Mouse (Mus musculus) CH12.LX (cell line): ENCODE results near the gene Lrmda. TPM values are rescaled to one million over a fixed set of nuclear protein-coding genes. Genes with fewer than 3 reads are reported as not detected.

ENCODE experiments used
- DNase-seq: peaks from one replicate; pipeline ENCODE4 v3.0.0-alpha.2; 2013; ENCODE audit errors: extremely low read depth
- H3K27ac ChIP-seq: 2 replicates; pipeline ENCODE4 v1.5.1; 2012; ENCODE audit warnings: low read depth, mild to moderate bottlenecking, control low read depth, moderate library complexity; ENCODE audit not compliant: insufficient read depth
- H3K27me3 ChIP-seq: replicated peaks from 2 replicates; pipeline ENCODE3; 2012; ENCODE audit warnings: inconsistent platforms
- H3K36me3 ChIP-seq, 2 experiments: replicated peaks in 1 of 2; 2 replicates each; pipeline versions ENCODE3 to v1.6.1; 2012; ENCODE audit warnings: inconsistent platforms in 1 of 2, low read length in 1 of 2, mild to moderate bottlenecking in 1 of 2, mixed read lengths in 1 of 2, moderate library complexity in 1 of 2; ENCODE audit not compliant: control insufficient read depth in 1 of 2, insufficient read depth in 1 of 2
- H3K4me1 ChIP-seq, 2 experiments: 2 replicates each; pipeline ENCODE4 v1.6.1; 2012; ENCODE audit warnings: inconsistent platforms in 1 of 2, moderate library complexity in 1 of 2; ENCODE audit not compliant: insufficient read depth in 2 of 2, control insufficient read depth in 1 of 2
- H3K4me2 ChIP-seq: 2 replicates; pipeline ENCODE4 v1.6.1; 2012; ENCODE audit warnings: low read depth, mild to moderate bottlenecking, control low read depth; ENCODE audit not compliant: poor library complexity, insufficient read depth, severe bottlenecking
- H3K4me3 ChIP-seq, 3 experiments: fragments of 150-350 bp in 1 of 3; sonication (generic) in 1 of 3; replicated peaks in 1 of 3; 2 replicates each; pipeline versions ENCODE3 to v1.5.1; 2011 to 2012; ENCODE audit warnings: low read depth in 2 of 3, low read length in 2 of 3, mild to moderate bottlenecking in 2 of 3, moderate library complexity in 2 of 3, control low read depth in 1 of 3, improper control_type of control experiment in 1 of 3, inconsistent platforms in 1 of 3, mixed read lengths in 1 of 3; ENCODE audit not compliant: poor library complexity in 1 of 3
- H3K79me2 ChIP-seq: replicated peaks from 2 replicates; pipeline ENCODE4 v1.6.1; 2012; ENCODE audit warnings: mild to moderate bottlenecking, moderate library complexity; ENCODE audit not compliant: control insufficient read depth, poor library complexity, insufficient read depth, severe bottlenecking; ENCODE audit errors: extremely low read depth
- H3K9ac ChIP-seq: 2 replicates; pipeline ENCODE4 v1.6.1; 2012; ENCODE audit warnings: low read depth, mild to moderate bottlenecking, control low read depth, moderate library complexity; ENCODE audit not compliant: insufficient read depth
- H3K9me3 ChIP-seq: replicated peaks from 2 replicates; pipeline ENCODE3; 2012; ENCODE audit warnings: low read length, inconsistent platforms, mixed read lengths
- CHD1 ChIP-seq: IDR thresholded peaks from 2 replicates; pipeline ENCODE4 v1.6.1; 2012; ENCODE audit warnings: low read depth, low read length, improper control_type of control experiment, inconsistent platforms
- CHD2 ChIP-seq: IDR thresholded peaks from 2 replicates; pipeline ENCODE4 v1.6.1; 2011; ENCODE audit warnings: low read length, improper control_type of control experiment
- CTCF ChIP-seq, 2 experiments: IDR thresholded peaks in 1 of 2; conservative IDR thresholded peaks in 1 of 2; 2 replicates each; pipeline ENCODE4 v1.5.1; 2011 to 2012; ENCODE audit warnings: low read depth in 2 of 2, low read length in 2 of 2, improper control_type of control experiment in 1 of 2, inconsistent platforms in 1 of 2, mild to moderate bottlenecking in 1 of 2, moderate library complexity in 1 of 2
- E2F4 ChIP-seq: IDR thresholded peaks from 2 replicates; pipeline ENCODE4 v1.6.1; 2011; ENCODE audit warnings: low read depth, low read length, improper control_type of control experiment; ENCODE audit not compliant: insufficient replicate concordance
- ELF1 ChIP-seq: IDR thresholded peaks from 2 replicates; pipeline ENCODE4 v1.6.1; 2014; ENCODE audit warnings: low read depth, mild to moderate bottlenecking, inconsistent platforms, low read length, improper control_type of control experiment
- EP300 ChIP-seq: IDR thresholded peaks from 2 replicates; pipeline ENCODE4 v1.6.1; 2011; ENCODE audit warnings: low read length, improper control_type of control experiment
- ETS1 ChIP-seq: conservative IDR thresholded peaks from 2 replicates; pipeline ENCODE4 v1.6.1; 2012; ENCODE audit warnings: low read depth, mild to moderate bottlenecking, inconsistent platforms, low read length, improper control_type of control experiment, moderate library complexity
- GABPA ChIP-seq: IDR thresholded peaks from 2 replicates; pipeline ENCODE4 v1.6.1; 2012; ENCODE audit warnings: low read depth, low read length, improper control_type of control experiment, inconsistent platforms; ENCODE audit not compliant: insufficient replicate concordance
- JUN ChIP-seq: IDR thresholded peaks from 2 replicates; pipeline ENCODE4 v1.6.1; 2011; ENCODE audit warnings: low read depth, mild to moderate bottlenecking, low read length, improper control_type of control experiment, moderate library complexity; ENCODE audit not compliant: insufficient read depth
- JUND ChIP-seq: conservative IDR thresholded peaks from 2 replicates; pipeline ENCODE4 v1.6.1; 2011; ENCODE audit warnings: low read depth, low read length, improper control_type of control experiment
- KAT2A ChIP-seq: IDR thresholded peaks from 2 replicates; pipeline ENCODE4 v1.6.1; 2012; ENCODE audit warnings: low read length, improper control_type of control experiment, inconsistent platforms; ENCODE audit not compliant: insufficient replicate concordance
- MAFK ChIP-seq: IDR thresholded peaks from 2 replicates; pipeline ENCODE4 v1.6.1; 2011; ENCODE audit warnings: low read length, improper control_type of control experiment; ENCODE audit not compliant: insufficient replicate concordance
- MAZ ChIP-seq: IDR thresholded peaks from 2 replicates; pipeline ENCODE4 v1.6.1; 2012; ENCODE audit warnings: low read depth, mild to moderate bottlenecking, inconsistent platforms, low read length, improper control_type of control experiment, moderate library complexity
- MEF2A ChIP-seq: IDR thresholded peaks from 2 replicates; pipeline ENCODE4 v1.6.1; 2014; ENCODE audit warnings: low read depth, mild to moderate bottlenecking, inconsistent platforms, low read length, improper control_type of control experiment, borderline replicate concordance
- MXI1 ChIP-seq: IDR thresholded peaks from 2 replicates; pipeline ENCODE4 v1.6.1; 2011; ENCODE audit warnings: mild to moderate bottlenecking, low read depth, low read length, improper control_type of control experiment
- MYC ChIP-seq: IDR thresholded peaks from 2 replicates; pipeline ENCODE4 v1.6.1; 2011; ENCODE audit warnings: low read depth, mild to moderate bottlenecking, improper control_type of control experiment, low read length
- POLR2A ChIP-seq: IDR thresholded peaks from 2 replicates; pipeline ENCODE4 v1.6.1; 2011; ENCODE audit warnings: low read depth, mild to moderate bottlenecking, improper control_type of control experiment, low read length
- POLR2AphosphoS2 ChIP-seq: IDR thresholded peaks from 2 replicates; pipeline ENCODE4 v1.6.1; 2011; ENCODE audit warnings: low read depth, low read length, improper control_type of control experiment
- RAD21 ChIP-seq: IDR thresholded peaks from 2 replicates; pipeline ENCODE4 v1.6.1; 2011; ENCODE audit warnings: low read depth, mild to moderate bottlenecking, low read length, improper control_type of control experiment, moderate library complexity
- RCOR1 ChIP-seq: conservative IDR thresholded peaks from 2 replicates; pipeline ENCODE4 v1.6.1; 2012; ENCODE audit warnings: low read depth, mild to moderate bottlenecking, inconsistent platforms, low read length, improper control_type of control experiment
- SIN3A ChIP-seq: IDR thresholded peaks from 2 replicates; pipeline ENCODE4 v1.6.1; 2012; ENCODE audit warnings: low read length, improper control_type of control experiment, inconsistent platforms
- TBP ChIP-seq: conservative IDR thresholded peaks from 2 replicates; pipeline ENCODE4 v1.6.1; 2011; ENCODE audit warnings: low read depth, low read length, improper control_type of control experiment
- TCF12 ChIP-seq: IDR thresholded peaks from 2 replicates; pipeline ENCODE4 v1.6.1; 2014; ENCODE audit warnings: low read depth, mild to moderate bottlenecking, inconsistent platforms, low read length, improper control_type of control experiment
- USF1 ChIP-seq: IDR thresholded peaks from 2 replicates; pipeline ENCODE4 v1.6.1; 2014; ENCODE audit warnings: low read depth, mild to moderate bottlenecking, inconsistent platforms, low read length, improper control_type of control experiment
- ZKSCAN1 ChIP-seq: IDR thresholded peaks from 2 replicates; pipeline ENCODE4 v1.6.1; 2012; ENCODE audit warnings: low read depth, inconsistent platforms, low read length, improper control_type of control experiment, borderline replicate concordance
- ZMIZ1 ChIP-seq: IDR thresholded peaks from 2 replicates; pipeline ENCODE4 v1.6.1; 2012; ENCODE audit warnings: low read depth, mild to moderate bottlenecking, inconsistent platforms, low read length, improper control_type of control experiment
- dilution Hi-C: fragments of 300-500 bp; cut with MboI; formaldehyde crosslinking; loops from 2 replicates; pipeline ENCODE4 v1.14.3; 2020; ENCODE audit warnings: low sequenced_read_pairs; ENCODE audit not compliant: extremely low pct_unique_long_range_greater_than_20kb, extremely low pct_ligation_motif_present
- in situ Hi-C: fragments of 300-500 bp; cut with MboI; formaldehyde crosslinking; loops from 3 replicates; pipeline ENCODE4 v1.14.3; 2019; ENCODE audit warnings: low sequenced_read_pairs, low pct_ligation_motif_present, low pct_unique_long_range_greater_than_20kb, mixed read lengths
- polyA plus RNA-seq: library from polyadenylated mRNA; unstranded; fragments of >175 nt; gene quantifications from 2 replicates; pipeline ENCODE4 v1.2.1, GENCODE M21; 2012; ENCODE audit warnings: low read depth; ENCODE audit not compliant: insufficient read length
- total RNA-seq, 2 experiments: library from RNA; depleted of rRNA; stranded (reverse); fragments of 300-350 nt in 1 of 2; fragments of >200 nt in 1 of 2; gene quantifications; 2 replicates each; pipeline ENCODE4 v1.2.3; 2012 to 2014

The Lrmda gene
- total and polyA plus RNA-seq, 3 experiments, result 0.89 to 3.7 (median 1.9) TPM

GRCm38 (mm10) chr14:22218183-22218582 lies 198.7 kb downstream of the Lrmda start:
- Histone ChIP-seq H3K79me2 (no peaks in the 10 kb centered on the region), H3K4me1 (no peaks in the 10 kb centered on the region), H3K27me3 (no peaks in the 10 kb centered on the region), H3K9ac (no peak overlapping the region), H3K4me3 (no peak overlapping the region), H3K4me2 (no peak overlapping the region), H3K36me3 (no peaks in the 10 kb centered on the region), H3K27ac (no peak overlapping the region), H3K9me3 (no peaks in the 10 kb centered on the region)
- dilution Hi-C loops, result no loop called here
- in situ Hi-C loops, result no loop called here
- TF ChIP-seq MEF2A (no peak), TCF12 (no peak), GABPA (no peak), CTCF (conservative IDR thresholded peaks at IDR 0.05 in 1 of 2, IDR thresholded peaks at IDR 0.05 in 1 of 2; ENCODE audit: low read depth in 2 of 2, low read length in 2 of 2) (no peak), POLR2A (no peak), SIN3A (no peak), RCOR1 (no peak), ZKSCAN1 (no peak), KAT2A (no peak), JUN (no peak)
- no peak for DNase-seq

- H3K27me3 ChIP-seq, result no peaks in the 10 kb centered on the region
- TF ChIP-seq ZMIZ1, result no peak
- TF ChIP-seq USF1, result no peak
- no peak for TF ChIP-seq POLR2AphosphoS2
- no peak for TF ChIP-seq MXI1
- TF ChIP-seq MAZ, result no peak
- no peak for TF ChIP-seq CHD1
- TF ChIP-seq TBP, result no peak
- TF ChIP-seq MAFK, result no peak
- TF ChIP-seq MYC, result no peak
- TF ChIP-seq JUND, result no peak
- TF ChIP-seq ETS1, result no peak
- TF ChIP-seq ELF1, result no peak
- no peak for TF ChIP-seq JUN
- TF ChIP-seq CHD2, result no peak
- TF ChIP-seq KAT2A, result no peak
- no peak for TF ChIP-seq POLR2A
- TF ChIP-seq RAD21, result no peak
- no peak for TF ChIP-seq EP300
- TF ChIP-seq TCF12, result no peak
- TF ChIP-seq E2F4, result no peak
- TF ChIP-seq, all 38 proteins: peak for 0
- H3K4me3 ChIP-seq, result no peak overlapping the region
- H3K27ac ChIP-seq, result no peak overlapping the region
- no peak overlapping the region for H3K9ac ChIP-seq
- H3K79me2 ChIP-seq, result no peaks in the 10 kb centered on the region
- no peaks in the 10 kb centered on the region for H3K36me3 ChIP-seq
- no peak overlapping the region for H3K4me2 ChIP-seq
- dilution Hi-C loops (no loop called here), in situ Hi-C loops (no loop called here)
- H3K4me1 ChIP-seq, result 0 out of 4 replicates have a peak, but pooled peaks cover 0 to 3% of the 10 kb centered on the region in 2 experiments
- DNase-seq, result no peak
- no peaks in the 10 kb centered on the region for H3K9me3 ChIP-seq
Measured at GRCm38 (mm10) chr14:22222038-22222437, 202.5 kb downstream of the Lrmda start.
